Mouse (Mus musculus): ENCODE data around the gene Apoa2. TPM values are rescaled to one million over a fixed set of nuclear protein-coding genes. Genes with fewer than 3 reads are reported as not detected.

The Apoa2 gene
- polyA plus RNA-seq (2017; shearing (Covaris generic)) = 0.62 TPM

DNA sequence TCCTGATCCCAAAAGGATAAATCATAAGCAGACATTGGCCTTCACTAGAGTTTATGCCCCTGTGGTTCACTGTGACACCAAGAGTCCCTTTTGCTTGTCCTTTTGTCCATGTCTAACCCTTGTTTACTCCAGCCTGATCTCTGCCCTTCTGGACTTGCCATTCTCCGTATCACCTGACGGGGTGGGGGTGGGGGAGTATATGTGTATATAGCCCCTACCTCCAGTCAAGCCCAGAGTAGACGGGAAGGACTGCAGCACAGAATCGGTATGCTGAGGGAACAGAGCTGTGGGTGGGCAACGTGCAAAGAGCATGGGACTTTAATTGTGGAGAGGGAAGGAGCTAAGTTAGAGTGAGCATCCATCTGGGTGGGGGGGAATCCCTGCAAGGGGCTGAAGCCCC, at the start of gene Apoa2:
Apoa2 (plus strand) TSS at position 198 of the 400 bp plus-strand sequence.

DNA sequence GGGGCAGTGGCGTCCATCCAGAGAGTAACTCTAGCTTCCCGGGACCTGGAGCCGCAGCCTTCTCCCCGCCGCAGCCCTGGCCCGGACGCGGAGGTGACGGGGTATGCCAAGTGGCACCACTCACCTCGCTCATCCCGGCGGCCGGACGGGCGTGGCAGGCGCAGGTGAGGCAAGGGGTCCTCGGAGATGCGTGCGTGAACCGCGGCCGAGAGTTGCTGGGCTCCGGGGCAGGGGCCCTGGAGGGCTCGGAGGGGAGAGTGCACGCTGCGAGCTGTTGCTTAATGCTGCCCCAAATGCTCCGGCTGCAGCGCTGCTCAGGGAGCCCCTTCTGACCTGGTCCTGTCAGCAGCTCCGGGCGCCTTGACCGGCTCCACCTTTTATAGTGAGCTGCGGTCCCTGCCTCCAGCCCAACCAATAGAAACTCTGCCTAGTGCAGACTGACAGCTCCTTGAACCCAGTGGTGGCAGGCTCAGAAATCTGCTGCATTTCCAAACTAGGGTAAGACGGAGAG, 28.9 kb upstream of the Apoa2 start, which contains the start of gene Pcp4l1:
Pcp4l1 (minus strand) TSS at position 382 of the 511 bp plus-strand sequence.

DNA sequence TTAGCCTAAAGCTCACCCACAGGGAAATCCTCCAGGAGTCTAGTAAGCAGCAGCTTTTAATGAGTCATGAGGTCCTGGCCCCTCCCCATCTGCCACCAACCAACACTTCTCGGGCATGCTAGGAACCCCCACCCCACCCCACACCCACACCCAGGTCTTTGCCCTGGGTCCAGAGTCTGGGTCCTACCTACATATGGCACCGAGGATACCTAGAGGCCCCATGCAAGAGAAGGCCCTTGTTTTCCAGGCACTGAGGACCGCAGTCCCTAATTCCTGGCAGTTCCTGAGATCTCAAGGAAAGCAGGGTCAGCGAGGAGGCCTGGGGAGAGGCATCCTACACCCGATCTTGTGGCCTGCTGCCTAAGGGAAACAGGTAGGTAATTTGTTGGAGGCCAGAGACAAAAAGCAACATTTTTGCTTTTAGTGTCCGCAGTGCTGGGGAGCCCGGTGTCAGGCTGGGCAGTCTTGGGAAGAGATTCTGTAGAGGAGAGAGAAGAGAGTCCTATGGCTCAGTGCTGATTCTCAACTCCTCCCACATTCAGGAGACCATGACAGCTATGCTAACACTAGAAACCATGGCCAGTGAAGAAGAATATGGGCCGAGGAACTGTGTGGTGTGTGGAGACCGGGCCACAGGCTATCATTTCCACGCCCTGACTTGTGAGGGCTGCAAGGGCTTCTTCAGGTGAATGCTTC, 10.9 kb upstream of the Apoa2 start, which contains the start of gene Nr1i3:
Nr1i3 (plus strand) TSS at position 170 of the 696 bp plus-strand sequence.

DNA sequence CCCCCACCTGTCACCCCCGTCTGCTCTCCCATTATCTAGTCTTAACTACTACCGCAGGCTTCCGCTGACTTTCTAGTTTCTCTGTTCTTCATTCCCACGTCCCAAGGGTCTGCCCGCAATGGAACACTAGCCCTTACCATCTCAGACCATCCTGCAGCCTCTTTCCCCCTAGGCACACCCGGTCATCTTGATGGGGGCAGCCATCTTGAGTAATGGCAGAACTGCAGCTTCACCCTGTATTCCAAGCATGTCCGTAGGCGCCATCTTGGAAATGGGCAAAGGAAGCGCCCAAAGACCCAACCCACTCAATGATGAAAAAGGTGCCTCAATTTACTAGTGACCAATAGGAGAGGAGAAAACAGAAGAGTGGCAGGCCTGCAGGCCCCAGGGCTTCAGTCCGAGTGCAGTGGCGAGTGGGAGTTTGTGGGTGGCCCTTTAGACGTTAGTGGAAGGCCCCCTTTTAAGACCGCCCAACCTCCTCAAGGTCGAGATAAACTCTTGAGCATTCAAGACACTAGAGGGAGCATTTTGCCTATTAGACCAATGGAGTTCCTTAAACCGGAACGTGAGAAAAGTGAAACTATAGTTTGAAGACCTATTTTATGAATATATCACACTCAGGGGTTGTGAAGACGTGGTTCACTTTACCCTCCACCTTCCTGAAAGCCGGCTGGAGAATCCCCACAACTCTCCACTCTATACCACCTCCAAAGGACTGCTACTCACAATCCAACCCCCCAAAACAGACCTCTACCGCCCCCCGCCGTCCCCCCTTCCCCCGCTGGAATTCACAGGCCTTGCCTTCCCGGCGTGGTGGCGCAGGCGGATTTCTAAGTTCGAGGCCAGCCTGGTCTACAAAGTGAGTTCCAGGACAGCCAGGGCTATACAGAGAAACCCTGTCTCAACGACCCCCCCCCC, 2.4 kb upstream of the Apoa2 start, which contains the start of gene Tomm40l:
Tomm40l (minus strand) TSS at position 277 of the 918 bp plus-strand sequence.

DNA sequence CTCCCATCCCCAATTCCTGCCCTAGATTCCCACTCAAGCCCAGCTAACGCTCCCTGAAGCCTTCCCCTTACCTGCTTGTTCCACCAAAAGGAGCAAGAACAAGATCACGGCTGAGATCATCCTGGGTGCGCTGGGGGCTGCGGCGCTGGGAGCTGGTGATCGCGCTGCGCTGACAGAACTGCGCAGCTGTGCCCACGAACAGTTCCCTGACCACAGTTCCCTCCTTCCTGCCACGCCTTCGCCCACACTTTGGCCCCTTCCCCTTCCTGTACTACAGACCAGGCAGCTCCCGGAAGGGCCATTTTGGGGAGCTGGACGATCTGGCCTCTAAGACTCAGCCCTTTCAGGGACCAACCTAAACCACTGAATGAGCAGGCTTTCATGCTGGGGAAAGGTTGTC, 9.3 kb downstream of the Apoa2 start, which contains the start of gene Fcer1g:
Fcer1g (minus strand) TSS at position 240 of the 400 bp plus-strand sequence.

DNA sequence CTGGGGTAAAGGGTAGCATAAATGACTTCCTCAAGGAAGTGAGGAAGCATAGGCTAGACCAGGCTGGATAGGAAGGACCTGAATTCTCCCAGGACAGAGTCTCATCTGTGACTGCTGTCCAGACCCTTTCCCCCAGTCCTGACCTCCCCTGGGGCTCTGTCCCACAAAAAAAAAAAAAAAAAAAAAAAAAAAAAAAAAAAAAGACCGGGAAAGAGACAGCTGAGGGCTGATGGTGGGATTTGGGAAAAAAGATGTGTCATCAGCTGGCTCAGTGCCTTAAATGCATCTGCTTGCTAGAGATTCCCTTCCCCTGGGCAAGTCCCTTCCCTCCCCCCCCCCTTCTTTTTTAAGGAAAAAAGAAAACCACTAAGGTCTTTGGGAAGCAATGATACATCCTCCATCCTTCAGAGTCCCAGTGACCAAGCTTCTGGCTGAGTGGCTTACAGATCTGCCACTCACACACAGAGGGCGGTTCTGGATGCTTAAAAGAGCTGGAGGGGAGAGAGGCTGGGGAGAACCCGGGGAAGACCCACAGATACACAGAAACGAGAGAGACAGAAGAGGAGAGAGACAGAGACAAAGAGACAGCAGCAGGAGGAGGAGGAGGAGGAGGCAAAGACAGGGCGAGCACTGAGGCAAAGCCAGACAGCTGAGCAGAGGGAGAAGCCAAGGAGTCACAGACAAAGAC, 25.2 kb downstream of the Apoa2 start, which contains the start of gene Adamts4:
Adamts4 (plus strand) TSS at position 509 of the 688 bp plus-strand sequence.

DNA sequence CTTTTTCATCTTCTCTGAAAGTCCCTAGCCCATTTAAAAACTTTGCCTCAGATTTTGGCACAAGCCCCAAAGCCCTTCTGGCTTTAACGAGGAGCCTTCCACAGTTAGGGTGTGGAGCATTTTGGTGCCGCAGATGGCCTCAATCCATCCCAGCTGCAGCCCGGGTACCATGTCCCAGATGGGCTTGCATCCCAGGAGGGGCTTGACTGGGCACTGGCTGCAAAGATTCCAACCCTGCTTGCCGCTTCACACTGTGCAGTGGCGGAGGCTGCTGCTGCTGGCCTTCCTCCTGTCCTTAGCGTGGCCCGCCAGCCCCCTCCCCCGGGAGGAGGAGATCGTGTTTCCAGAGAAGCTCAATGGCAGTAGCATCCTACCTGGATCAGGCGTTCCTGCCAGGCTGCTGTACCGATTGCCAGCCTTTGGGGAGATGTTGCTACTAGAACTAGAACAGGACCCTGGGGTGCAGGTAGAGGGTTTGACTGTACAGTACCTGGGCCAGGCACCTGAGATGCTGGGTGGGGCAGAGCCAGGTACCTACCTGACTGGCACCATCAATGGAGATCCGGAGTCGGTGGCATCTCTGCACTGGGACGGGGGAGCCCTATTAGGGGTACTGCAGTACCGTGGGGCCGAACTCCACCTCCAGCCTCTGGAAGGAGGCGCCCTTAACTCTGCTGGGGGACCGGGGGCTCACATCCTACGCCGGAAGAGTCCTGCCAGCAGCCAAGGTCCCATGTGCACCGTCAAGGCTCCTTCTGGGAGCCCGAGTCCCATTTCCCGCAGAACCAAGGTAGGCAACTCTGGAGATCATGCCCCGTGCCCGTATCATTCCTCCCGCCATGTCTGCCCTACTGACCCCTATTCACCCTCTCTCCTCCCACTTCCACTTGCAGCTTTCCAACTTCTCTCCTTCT, 26.1 kb downstream of the Apoa2 start, which contains the start of gene Ndufs2:
Ndufs2 (minus strand) TSS at position 709 of the 914 bp plus-strand sequence.

DNA sequence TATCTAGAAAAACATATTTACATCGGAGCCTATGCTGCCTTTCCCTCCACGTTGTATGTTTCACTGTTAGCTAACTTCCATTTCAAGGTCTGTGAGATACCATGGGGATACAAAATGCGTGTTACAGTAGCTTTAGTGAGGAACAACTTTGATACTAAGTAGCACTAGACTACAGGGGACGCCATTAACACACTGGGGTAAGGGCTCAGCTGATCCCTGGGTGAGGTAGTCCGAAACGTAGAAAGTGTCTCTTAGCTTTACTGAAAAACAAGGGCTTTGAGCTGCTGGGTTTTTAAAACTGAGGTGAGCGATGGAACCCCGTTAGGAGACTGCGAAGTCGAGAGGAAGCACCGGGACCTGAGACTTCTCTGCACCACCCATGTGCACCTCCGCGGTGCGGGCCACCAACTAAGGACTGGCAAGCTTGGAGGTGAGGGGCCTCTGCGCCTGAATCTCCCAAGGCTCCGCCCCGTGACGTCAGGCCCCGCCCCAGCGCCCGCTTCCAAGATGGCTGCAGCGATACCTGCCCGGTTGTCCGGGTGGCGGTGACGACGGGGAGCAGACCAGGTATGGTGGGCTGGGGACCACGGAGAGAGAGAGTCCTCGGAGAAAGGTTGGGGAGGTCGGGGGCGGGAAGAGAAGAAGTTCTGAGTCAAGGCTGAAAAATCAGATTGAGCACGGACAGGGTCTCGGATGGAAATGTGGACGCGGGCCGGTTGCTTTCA, 45.2 kb downstream of the Apoa2 start, which contains the start of gene B4galt3:
B4galt3 (plus strand) TSS at position 481 of the 725 bp plus-strand sequence.

Other genes with a start within 250 kb of the Apoa2 start
- gene Fcgr2b, start 248.5 kb upstream of the Apoa2 start, polyA plus RNA-seq (2017; shearing (Covaris generic)) = 0.27 TPM
- 0.22 TPM for gene Fcgr4, start 206.1 kb upstream of the Apoa2 start, polyA plus RNA-seq (2017; shearing (Covaris generic))
- gene Fcgr3, start 160.1 kb upstream of the Apoa2 start, polyA plus RNA-seq (2017; shearing (Covaris generic)) = 1.3 TPM
- gene Cfap126, start 111.1 kb upstream of the Apoa2 start, polyA plus RNA-seq (2017; shearing (Covaris generic)) = 2.0 TPM
- 179 TPM for gene Sdhc, start 74.5 kb upstream of the Apoa2 start, polyA plus RNA-seq (2017; shearing (Covaris generic))
- gene Mpz, start 74.3 kb upstream of the Apoa2 start, polyA plus RNA-seq (2017; shearing (Covaris generic)) = not detected
- gene Pcp4l1, start 28.8 kb upstream of the Apoa2 start, polyA plus RNA-seq (2017; shearing (Covaris generic)) = not detected
- gene Nr1i3, start 11.1 kb upstream of the Apoa2 start, polyA plus RNA-seq (2017; shearing (Covaris generic)) = 0.61 TPM
- 45.0 TPM for gene Tomm40l, start 2.5 kb upstream of the Apoa2 start, polyA plus RNA-seq (2017; shearing (Covaris generic))
- 7.1 TPM for gene Fcer1g, start 9.3 kb downstream of the Apoa2 start, polyA plus RNA-seq (2017; shearing (Covaris generic))
- gene Adamts4, start 25.4 kb downstream of the Apoa2 start, polyA plus RNA-seq (2017; shearing (Covaris generic)) = not detected
- 197 TPM for gene Ndufs2, start 26.3 kb downstream of the Apoa2 start, polyA plus RNA-seq (2017; shearing (Covaris generic))
- 51.6 TPM for gene B4galt3, start 45.3 kb downstream of the Apoa2 start, polyA plus RNA-seq (2017; shearing (Covaris generic))
- gene Ppox, start 56.1 kb downstream of the Apoa2 start, polyA plus RNA-seq (2017; shearing (Covaris generic)) = 89.0 TPM
- gene Usp21, start 62.9 kb downstream of the Apoa2 start, polyA plus RNA-seq (2017; shearing (Covaris generic)) = 51.7 TPM
- 77.9 TPM for gene Ufc1, start 70.0 kb downstream of the Apoa2 start, polyA plus RNA-seq (2017; shearing (Covaris generic))
- gene Dedd, start 104.1 kb downstream of the Apoa2 start, polyA plus RNA-seq (2017; shearing (Covaris generic)) = 38.2 TPM
- 56.6 TPM for gene Nit1, start 120.6 kb downstream of the Apoa2 start, polyA plus RNA-seq (2017; shearing (Covaris generic))
- 123 TPM for gene Pfdn2, start 120.6 kb downstream of the Apoa2 start, polyA plus RNA-seq (2017; shearing (Covaris generic))
- not detected for gene Klhdc9, start 135.7 kb downstream of the Apoa2 start, polyA plus RNA-seq (2017; shearing (Covaris generic))
- gene Nectin4, start 145.0 kb downstream of the Apoa2 start, polyA plus RNA-seq (2017; shearing (Covaris generic)) = not detected
- gene Arhgap30, start 163.9 kb downstream of the Apoa2 start, polyA plus RNA-seq (2017; shearing (Covaris generic)) = 258 TPM
- gene Usf1, start 186.3 kb downstream of the Apoa2 start, polyA plus RNA-seq (2017; shearing (Covaris generic)) = 102 TPM
- 5.9 TPM for gene Tstd1, start 193.8 kb downstream of the Apoa2 start, polyA plus RNA-seq (2017; shearing (Covaris generic))
- 0.93 TPM for gene F11r, start 212.5 kb downstream of the Apoa2 start, polyA plus RNA-seq (2017; shearing (Covaris generic))